Mouse (Mus musculus): ENCODE measurements at regions not wholly inside any gene's neighbourhood (a gene's known extent, or its start where the extent isn't known, plus 50 kb on each side); places are given as distances from the start of the nearest gene placed in this dataset.

DNA sequence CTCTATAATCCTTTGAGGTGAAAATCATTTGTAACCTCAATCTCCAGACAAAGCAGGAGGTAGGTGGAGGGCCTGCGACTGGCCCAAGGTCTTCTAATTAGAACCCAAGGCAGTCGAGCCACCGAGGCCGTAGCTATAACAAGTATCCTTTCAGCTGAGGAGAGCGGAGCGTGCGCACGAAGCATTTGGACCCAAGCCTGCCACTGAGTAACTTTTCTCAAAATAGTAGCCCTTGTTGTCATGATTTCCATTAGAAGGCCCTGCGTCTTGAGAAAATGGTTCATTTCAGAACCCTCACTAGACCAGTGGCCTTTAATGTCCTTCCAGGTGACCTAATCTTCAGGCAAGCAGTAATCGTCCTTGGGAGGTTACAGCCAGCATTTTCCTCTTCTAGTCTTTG lies 90.6 kb downstream of the H2al1j start:
- 85% methylated on average over 10 of the region's 10 CpGs for WGBS
- H3K4me3 ChIP-seq (replicated peaks; ENCODE audit: control insufficient read depth, low read depth, low read length), result no peak overlapping the region
- TF ChIP-seq POLR2A (IDR thresholded peaks at IDR 0.05; ENCODE audit: borderline replicate concordance, control insufficient read depth, low read depth, low read length) (no peak), CTCF (IDR thresholded peaks at IDR 0.05; ENCODE audit: control insufficient read depth, insufficient read depth, low read length) (no peak)
- H3K4me1 ChIP-seq (ENCODE audit: control insufficient read depth, insufficient read depth, low read length), result no peaks in the 10 kb centered on the region
- H3K27ac ChIP-seq (ENCODE audit: control insufficient read depth, insufficient read depth, low read depth, low read length, poor library complexity), result no peak overlapping the region

DNA sequence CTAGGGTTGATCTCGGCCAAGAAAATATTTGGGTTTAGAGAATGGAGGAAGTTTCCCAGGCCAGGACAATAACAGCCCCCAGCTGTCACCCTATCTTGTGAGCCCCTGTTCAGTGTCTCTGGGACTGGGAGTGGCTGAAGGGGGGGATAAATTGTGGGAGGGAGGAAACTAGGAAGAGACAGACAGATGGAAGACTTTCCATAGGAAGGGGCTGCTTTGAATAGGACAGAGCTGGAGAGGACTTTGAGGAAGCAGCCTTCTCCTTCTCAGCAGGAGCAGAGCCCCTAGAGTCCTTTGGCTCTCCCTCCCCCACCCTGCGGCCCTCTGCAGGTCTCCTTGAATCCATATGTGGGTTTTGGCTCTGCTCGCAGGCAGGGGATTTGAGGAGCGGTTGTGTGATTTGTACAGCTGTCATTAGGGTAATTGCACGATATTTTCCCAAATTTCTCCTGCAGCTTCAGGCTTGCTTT lies 91.6 kb downstream of the H2al1j start:
- 79% methylated on average over 5 of the region's 5 CpGs for WGBS
- TF ChIP-seq POLR2A (IDR thresholded peaks at IDR 0.05; ENCODE audit: borderline replicate concordance, control insufficient read depth, low read depth, low read length) (no peak), CTCF (IDR thresholded peaks at IDR 0.05; ENCODE audit: control insufficient read depth, insufficient read depth, low read length) (no peak)
- Histone ChIP-seq H3K4me1 (ENCODE audit: control insufficient read depth, insufficient read depth, low read length) (no peaks in the 10 kb centered on the region), H3K4me3 (replicated peaks; ENCODE audit: control insufficient read depth, low read depth, low read length) (no peak overlapping the region), H3K27ac (ENCODE audit: control insufficient read depth, insufficient read depth, low read depth, low read length, poor library complexity) (no peak overlapping the region)

DNA sequence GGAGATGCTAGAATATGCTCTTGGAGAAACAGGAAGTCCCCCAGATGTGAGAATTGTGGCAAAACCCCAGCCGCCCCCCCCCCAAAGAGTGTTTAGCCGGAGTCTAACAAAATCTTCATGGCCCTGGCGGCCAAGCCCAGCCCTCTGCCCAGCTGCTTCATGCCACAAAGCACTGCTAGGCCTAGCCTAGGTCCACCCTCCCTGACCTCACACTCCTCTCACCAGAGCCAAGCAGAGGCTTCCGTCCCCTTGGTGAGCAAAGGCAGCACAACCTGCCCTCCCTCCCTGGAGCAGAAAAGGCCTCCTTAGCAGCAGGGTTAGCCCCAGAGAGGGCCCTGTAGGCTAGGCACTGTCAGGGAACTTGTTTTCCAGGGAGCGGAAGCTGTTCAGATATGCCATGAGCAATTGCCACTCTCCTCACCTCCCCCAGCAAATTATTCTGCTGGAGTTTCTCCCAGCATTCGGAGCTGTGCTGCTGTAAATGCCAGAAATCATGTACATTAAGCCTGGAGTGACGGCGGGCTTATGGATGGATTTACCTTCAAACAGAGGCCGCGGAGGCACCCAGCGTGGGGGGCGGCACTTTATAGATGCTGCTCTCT lies 104.9 kb downstream of the H2al1j start:
- 82% methylated on average over 12 of the region's 12 CpGs for WGBS
- no peak for TF ChIP-seq CTCF (IDR thresholded peaks at IDR 0.05; ENCODE audit: control insufficient read depth, insufficient read depth, low read length)
- TF ChIP-seq POLR2A (IDR thresholded peaks at IDR 0.05; ENCODE audit: borderline replicate concordance, control insufficient read depth, low read depth, low read length), result no peak
- Histone ChIP-seq H3K4me3 (replicated peaks; ENCODE audit: control insufficient read depth, low read depth, low read length) (no peak overlapping the region), H3K4me1 (ENCODE audit: control insufficient read depth, insufficient read depth, low read length) (no peaks in the 10 kb centered on the region), H3K27ac (ENCODE audit: control insufficient read depth, insufficient read depth, low read depth, low read length, poor library complexity) (no peak overlapping the region)

DNA sequence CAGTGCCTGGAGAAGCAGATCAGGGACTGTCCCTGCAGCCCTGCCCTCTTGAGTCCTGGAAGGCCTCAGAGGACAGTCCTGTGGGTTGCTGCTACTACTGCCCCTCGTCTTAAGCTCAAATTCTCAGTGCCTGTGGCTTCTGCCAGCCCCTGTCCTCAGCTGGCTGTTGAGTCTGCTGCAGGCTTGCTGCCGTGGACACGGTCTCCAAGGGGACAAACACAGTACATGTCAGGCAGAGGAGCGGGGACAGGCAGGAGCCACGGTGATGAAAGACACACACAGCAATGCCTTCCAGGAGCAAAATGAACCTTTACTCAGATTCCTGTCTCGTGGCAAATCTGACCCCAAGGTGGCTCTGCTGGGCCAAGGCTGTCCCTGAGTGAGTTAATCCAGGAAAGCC lies 107.7 kb downstream of the H2al1j start:
- WGBS, result 73% methylated on average over 6 of the region's 6 CpGs
- Histone ChIP-seq H3K27ac (ENCODE audit: control insufficient read depth, insufficient read depth, low read depth, low read length, poor library complexity) (no peak overlapping the region), H3K4me3 (replicated peaks; ENCODE audit: control insufficient read depth, low read depth, low read length) (no peak overlapping the region), H3K4me1 (ENCODE audit: control insufficient read depth, insufficient read depth, low read length) (no peaks in the 10 kb centered on the region)
- TF ChIP-seq CTCF (IDR thresholded peaks at IDR 0.05; ENCODE audit: control insufficient read depth, insufficient read depth, low read length) (no peak), POLR2A (IDR thresholded peaks at IDR 0.05; ENCODE audit: borderline replicate concordance, control insufficient read depth, low read depth, low read length) (no peak)

DNA sequence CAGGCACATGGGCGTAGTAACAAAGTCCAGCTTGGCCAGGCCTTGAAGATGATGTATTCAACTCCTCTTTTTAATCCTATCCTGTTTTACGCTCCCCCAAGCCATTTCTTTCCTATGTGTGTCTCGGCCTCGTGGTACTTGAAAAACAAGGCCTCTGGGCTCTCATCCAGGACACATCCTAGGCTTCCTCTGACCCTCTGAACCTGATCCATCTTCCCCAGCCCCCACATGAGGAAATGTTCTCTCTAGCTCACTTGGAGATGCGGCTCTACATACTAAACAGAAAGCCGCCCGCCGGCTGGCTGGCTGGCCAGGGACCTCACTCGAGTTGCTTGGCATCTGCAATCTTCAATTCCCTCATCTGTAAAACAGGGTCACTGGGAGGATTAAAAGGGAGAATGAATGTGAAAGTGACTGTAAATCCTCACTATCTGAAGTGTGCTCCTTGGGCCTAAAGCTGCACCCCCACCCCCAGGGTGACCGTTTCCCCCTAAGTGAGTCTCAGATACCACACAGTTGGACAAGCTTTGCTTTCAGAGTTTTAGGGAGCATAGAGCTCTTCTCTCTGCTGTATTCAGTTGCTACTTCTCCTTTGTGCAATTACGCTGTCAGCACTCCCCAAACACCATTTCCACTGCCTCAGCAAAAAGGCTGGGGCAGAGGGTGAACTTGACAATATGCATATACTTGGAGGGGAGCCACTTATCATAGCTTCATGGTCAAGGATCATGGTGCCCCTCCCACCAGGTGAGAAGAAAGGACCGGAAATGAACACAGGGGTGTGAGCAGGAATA lies 109.7 kb downstream of the H2al1j start:
- Histone ChIP-seq H3K4me1 (ENCODE audit: control insufficient read depth, insufficient read depth, low read length) (no peaks in the 10 kb centered on the region), H3K27ac (ENCODE audit: control insufficient read depth, insufficient read depth, low read depth, low read length, poor library complexity) (no peak overlapping the region), H3K4me3 (replicated peaks; ENCODE audit: control insufficient read depth, low read depth, low read length) (no peak overlapping the region)
- 59% methylated on average over 12 of the region's 12 CpGs for WGBS
- no peak for TF ChIP-seq POLR2A (IDR thresholded peaks at IDR 0.05; ENCODE audit: borderline replicate concordance, control insufficient read depth, low read depth, low read length)
- TF ChIP-seq CTCF (IDR thresholded peaks at IDR 0.05; ENCODE audit: control insufficient read depth, insufficient read depth, low read length), result no peak

DNA sequence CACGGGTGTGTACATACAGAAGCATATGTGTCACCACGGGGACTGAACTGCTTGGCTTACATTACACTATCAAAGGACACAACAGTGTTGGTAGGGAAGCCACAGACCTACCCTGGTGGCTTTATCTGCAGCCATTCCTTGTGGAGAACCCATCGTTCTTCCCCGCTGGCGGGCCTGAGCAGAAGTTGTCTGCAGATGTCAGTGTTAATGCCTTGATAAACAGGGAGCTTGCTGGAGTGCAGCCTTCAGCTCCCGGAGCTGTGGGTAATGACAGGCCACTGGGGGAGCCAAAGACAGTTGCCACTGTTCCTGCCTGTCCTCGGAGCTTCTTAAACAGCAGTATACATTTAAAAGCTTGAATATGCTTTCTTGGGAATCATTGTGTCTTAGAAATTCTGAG lies 115.9 kb downstream of the H2al1j start:
- Histone ChIP-seq H3K4me3 (replicated peaks; ENCODE audit: control insufficient read depth, low read depth, low read length) (no peak overlapping the region), H3K4me1 (ENCODE audit: control insufficient read depth, insufficient read depth, low read length) (no peaks in the 10 kb centered on the region; the same call in 1 of the 2 replicates), H3K27ac (ENCODE audit: control insufficient read depth, insufficient read depth, low read depth, low read length, poor library complexity) (no peak overlapping the region)
- no peak for TF ChIP-seq CTCF (IDR thresholded peaks at IDR 0.05; ENCODE audit: control insufficient read depth, insufficient read depth, low read length)
- no peak for TF ChIP-seq POLR2A (IDR thresholded peaks at IDR 0.05; ENCODE audit: borderline replicate concordance, control insufficient read depth, low read depth, low read length)
- 60% methylated on average over 7 of the region's 7 CpGs for WGBS

DNA sequence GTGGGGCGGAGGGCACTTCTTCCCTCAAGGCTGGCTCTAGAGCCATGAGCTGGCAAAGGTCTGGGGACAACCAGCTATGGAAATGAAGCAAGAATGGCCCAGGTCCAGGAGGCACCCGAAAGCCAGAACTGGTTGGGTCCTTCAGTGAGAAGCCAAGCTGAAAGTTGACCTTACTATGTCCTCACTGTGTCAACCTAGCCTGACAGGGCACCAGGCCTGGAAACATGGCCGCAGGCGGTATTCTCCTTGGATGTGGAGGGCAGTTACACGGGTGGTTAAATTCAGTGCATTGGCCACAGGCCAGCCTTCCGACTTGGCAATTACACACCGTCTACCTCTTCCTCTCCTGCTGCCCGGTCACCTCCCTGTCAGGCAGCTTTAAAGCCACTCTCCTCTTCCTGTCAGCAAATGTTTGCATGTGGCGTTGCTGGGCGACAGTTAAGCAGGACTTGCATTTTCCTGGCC lies 116.7 kb downstream of the H2al1j start:
- WGBS, result 31% methylated on average over 10 of the region's 10 CpGs
- TF ChIP-seq POLR2A (IDR thresholded peaks at IDR 0.05; ENCODE audit: borderline replicate concordance, control insufficient read depth, low read depth, low read length) (no peak), CTCF (IDR thresholded peaks at IDR 0.05; ENCODE audit: control insufficient read depth, insufficient read depth, low read length) (no peak)
- H3K4me3 ChIP-seq (replicated peaks; ENCODE audit: control insufficient read depth, low read depth, low read length), result no peak overlapping the region
- no peaks in the 10 kb centered on the region; the same call in 1 of the 2 replicates for H3K4me1 ChIP-seq (ENCODE audit: control insufficient read depth, insufficient read depth, low read length)
- H3K27ac ChIP-seq (ENCODE audit: control insufficient read depth, insufficient read depth, low read depth, low read length, poor library complexity), result no peak overlapping the region

DNA sequence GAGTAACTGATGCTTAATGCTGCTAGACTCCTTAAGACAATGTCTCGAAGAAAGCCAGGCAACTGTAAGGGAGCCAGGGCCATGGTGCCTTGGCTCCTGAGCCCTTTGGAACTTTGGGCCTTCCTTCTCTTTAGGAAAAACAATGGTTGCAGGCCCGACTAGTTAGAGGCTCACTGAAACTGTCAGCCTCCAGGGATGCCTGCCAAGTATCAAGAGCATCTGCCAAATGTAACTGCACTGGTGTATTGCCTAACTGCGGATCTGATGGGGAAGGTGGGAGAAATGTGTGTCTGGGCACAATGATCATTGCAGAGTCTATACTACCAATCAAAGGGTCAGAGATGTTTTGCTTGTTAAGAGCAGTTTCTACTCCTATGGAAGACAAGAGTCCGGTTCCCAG lies 121.1 kb downstream of the H2al1j start:
- WGBS, result 71% methylated on average over 4 of the region's 4 CpGs
- Histone ChIP-seq H3K27ac (ENCODE audit: control insufficient read depth, insufficient read depth, low read depth, low read length, poor library complexity) (no peak overlapping the region), H3K4me3 (replicated peaks; ENCODE audit: control insufficient read depth, low read depth, low read length) (no peak overlapping the region), H3K4me1 (ENCODE audit: control insufficient read depth, insufficient read depth, low read length) (no peaks in the 10 kb centered on the region; the same call in 1 of the 2 replicates)
- TF ChIP-seq POLR2A (IDR thresholded peaks at IDR 0.05; ENCODE audit: borderline replicate concordance, control insufficient read depth, low read depth, low read length) (no peak), CTCF (IDR thresholded peaks at IDR 0.05; ENCODE audit: control insufficient read depth, insufficient read depth, low read length) (no peak)
